Mouse (Mus musculus) forelimb bud, embryonic 11.5 days (tissue): Measurements from ENCODE around the gene Olfr584.

Source experiments
- DNase-seq: peaks from one replicate; pipeline ENCODE4 v3.0.0-alpha.2; 2012; ENCODE audit warnings: low read depth, low spot score

The Olfr584 gene

GRCm38 (mm10) chr7:103081585-103081984 lies at the start of gene Olfr584:
Gene Olfr584, plus strand, starts transcription at chr7:103081885.
- DNase-seq, result no peak

- no peak for DNase-seq
These were observed 44.0 kb upstream of the Olfr584 start, which contains the start of gene Olfr582 for GRCm38 (mm10) chr7:103037724-103038123. Gene Olfr582, plus strand, starts transcription at chr7:103038024.

- DNase-seq, result no peak
These were observed 30.7 kb upstream of the Olfr584 start, which contains the start of gene Olfr583 for GRCm38 (mm10) chr7:103051000-103051399. Gene Olfr583, plus strand, starts transcription at chr7:103051300.

- no peak for DNase-seq
These were observed 15.7 kb downstream of the Olfr584 start, which contains the start of gene Olfr585 for GRCm38 (mm10) chr7:103097420-103097819. Gene Olfr585, plus strand, starts transcription at chr7:103097720.

GRCm38 (mm10) chr7:103119406-103119805 lies 37.7 kb downstream of the Olfr584 start:
- DNase-seq, result no peak

GRCm38 (mm10) chr7:103125538-103125937 lies 43.9 kb downstream of the Olfr584 start, which contains the start of gene Olfr586:
Gene Olfr586, minus strand, starts transcription at chr7:103125638.
- no peak for DNase-seq
